Mouse (Mus musculus): ENCODE measurements around the gene Tdp2. TPM values are rescaled to one million over a fixed set of nuclear protein-coding genes. Genes with fewer than 3 reads are reported as not detected.
A peak's percentile ranks its signal among the peaks of the same experiment; 100 is the strongest.

Tdp2 gene
- 10 to 100 TPM; 17.8 to 18.0 TPM for total RNA-seq (2021)

- DNase-seq, result peak; percentile 95 to 96
- intact Hi-C loops (cut with DNase I), result loop anchor here (1.0 kb wide), 1 partner anchor 30 kb away; the partner anchor contains the start of gene BC005537
These were observed at the start of gene Tdp2, which contains the start of gene Acot13 for GRCm38 (mm10) chr13:24831353-24832130. Gene Tdp2 (plus strand): TSS chr13:24831679. Gene Acot13 (minus strand): TSS chr13:24831540.

GRCm38 (mm10) chr13:24781916-24782315 is 49.6 kb upstream of the Tdp2 start:
- no peak for DNase-seq

GRCm38 (mm10) chr13:24786014-24786490 is 45.4 kb upstream of the Tdp2 start:
- intact Hi-C loops (cut with DNase I), result no loop called here
- peak; percentile 45 to 55 for DNase-seq

More at GRCm38 (mm10) chr13:24781916-24782315, 49.6 kb upstream of the Tdp2 start:
- intact Hi-C loops (cut with DNase I), result loop anchor here (5.0 kb wide), 1 partner anchor 290 kb away; no protein-coding TSS in a partner anchor

GRCm38 (mm10) chr13:24787477-24787876 is 44.0 kb upstream of the Tdp2 start:
- no peak for DNase-seq
- intact Hi-C loops (cut with DNase I), result no loop called here

- intact Hi-C loops (cut with DNase I), result no loop called here
- DNase-seq, result peak; percentile 36 to 41
These were observed 40.1 kb upstream of the Tdp2 start for GRCm38 (mm10) chr13:24791349-24791748.

GRCm38 (mm10) chr13:24792411-24793045 is 39.0 kb upstream of the Tdp2 start:
- peak in 1 of 2 experiments; percentile 30 for DNase-seq
- intact Hi-C loops (cut with DNase I), result no loop called here

GRCm38 (mm10) chr13:24798686-24799085 is 32.8 kb upstream of the Tdp2 start:
- intact Hi-C loops (cut with DNase I), result no loop called here
- DNase-seq, result no peak

- intact Hi-C loops (cut with DNase I), result no loop called here
- DNase-seq, result peak in 1 of 2 experiments; percentile 26
These were observed 32.1 kb upstream of the Tdp2 start for GRCm38 (mm10) chr13:24799378-24799777.

- DNase-seq, result peak; percentile 62 to 71
- intact Hi-C loops (cut with DNase I), result loop anchor here (2.0 kb wide), 1 partner anchor 39 kb away; the partner anchor contains the start of gene Gmnn
These were observed 31.4 kb upstream of the Tdp2 start for GRCm38 (mm10) chr13:24799925-24800673.

- DNase-seq, result peak; percentile 97 to 98
- intact Hi-C loops (cut with DNase I), result loop anchor here (1.0 to 2.0 kb wide), 2 partner anchors 31 to 40 kb away; partner anchors contain the start of genes Acot13, Gmnn and Tdp2
These were observed 30.7 kb upstream of the Tdp2 start for GRCm38 (mm10) chr13:24800674-24801307.

GRCm38 (mm10) chr13:24801308-24801921 is 30.1 kb upstream of the Tdp2 start, which contains the start of gene BC005537:
Gene BC005537 (plus strand): TSS chr13:24801657.
- intact Hi-C loops (cut with DNase I), result loop anchor here (1.0 to 2.0 kb wide), 2 partner anchors 30 to 41 kb away; partner anchors contain the start of genes Acot13, Gmnn and Tdp2
- DNase-seq, result no peak

GRCm38 (mm10) chr13:24802131-24802691 is 29.3 kb upstream of the Tdp2 start:
- DNase-seq, result peak; percentile 49 to 61
- intact Hi-C loops (cut with DNase I), result no loop called here

GRCm38 (mm10) chr13:24803196-24803595 is 28.3 kb upstream of the Tdp2 start:
- intact Hi-C loops (cut with DNase I), result no loop called here
- no peak for DNase-seq

- peak in 1 of 2 experiments; percentile 29 for DNase-seq
- intact Hi-C loops (cut with DNase I), result no loop called here
These were observed 25.4 kb upstream of the Tdp2 start for GRCm38 (mm10) chr13:24806079-24806478.

GRCm38 (mm10) chr13:24812521-24812920 is 19.0 kb upstream of the Tdp2 start:
- no peak for DNase-seq
- intact Hi-C loops (cut with DNase I), result no loop called here

GRCm38 (mm10) chr13:24814616-24815015 is 16.9 kb upstream of the Tdp2 start:
- DNase-seq, result no peak
- intact Hi-C loops (cut with DNase I), result no loop called here

- DNase-seq, result peak in 1 of 2 experiments; percentile 15
- intact Hi-C loops (cut with DNase I), result no loop called here
These were observed 15.1 kb upstream of the Tdp2 start for GRCm38 (mm10) chr13:24816125-24817092.

GRCm38 (mm10) chr13:24819931-24820330 is 11.5 kb upstream of the Tdp2 start:
- DNase-seq, result no peak
- intact Hi-C loops (cut with DNase I), result no loop called here
